Mouse (Mus musculus) neutrophil, adult 5-6 weeks (primary cell): ENCODE results near the gene Nr3c2. TPM values are rescaled to one million over a fixed set of nuclear protein-coding genes. Genes with fewer than 3 reads are reported as not detected.

Experiments used
- ATAC-seq: fragments of 151-379, 151-347 bp; 2 replicates; pipeline ENCODE4 v1.8.0; 2017; ENCODE audit warnings: mild to moderate bottlenecking, moderate TSS enrichment; ENCODE audit not compliant: insufficient number of reproducible peaks, poor library complexity, low FRiP score, severe bottlenecking; ENCODE audit errors: extremely low read depth
- total RNA-seq: library from RNA; stranded (forward); fragments of 200-1000 nt; gene quantifications from 2 replicates; pipeline ENCODE4 v1.2.3, GENCODE M21; 2017

The Nr3c2 gene
- total RNA-seq, 1 experiment from 2014 or later: 3.4 TPM

DNA sequence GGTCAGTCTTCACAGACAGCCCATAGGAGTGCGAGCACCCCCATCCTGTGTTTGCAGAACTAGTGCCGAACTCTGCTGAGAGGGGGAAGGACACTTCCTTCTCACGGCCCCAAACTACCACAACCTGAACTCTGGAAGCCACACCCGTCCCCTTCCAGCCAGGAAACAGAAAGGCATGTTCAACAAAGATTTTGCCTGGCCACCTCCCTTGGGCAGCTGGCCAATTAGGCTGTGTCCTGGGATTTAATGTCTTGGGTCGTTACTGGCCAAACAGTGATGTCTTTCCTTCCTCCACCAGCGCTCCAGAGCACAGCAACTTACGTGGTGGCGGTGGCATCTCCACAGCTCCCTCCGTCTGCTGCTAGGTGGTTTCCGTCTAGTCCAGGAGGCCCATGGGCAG lies 377.6 kb downstream of the Nr3c2 start:
- ATAC-seq: no peak

DNA sequence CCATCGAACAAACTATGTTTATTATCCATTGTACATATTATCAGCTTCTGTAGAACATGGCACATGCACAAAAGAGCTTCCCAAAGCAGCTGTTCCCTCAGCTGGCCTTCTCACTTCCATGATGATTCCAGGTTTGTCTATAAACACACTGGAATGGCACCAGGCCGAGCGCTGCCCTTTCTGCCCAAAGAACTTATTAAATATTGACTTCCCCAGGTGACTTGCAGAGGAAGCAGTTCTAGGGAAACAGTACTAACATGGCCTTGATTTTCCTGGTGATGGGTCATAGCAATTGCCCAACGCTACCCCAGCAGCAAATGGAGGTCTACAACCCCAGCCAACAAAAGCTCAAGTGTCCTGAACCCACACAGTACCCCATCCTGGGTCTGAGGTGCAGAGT lies 379.0 kb downstream of the Nr3c2 start:
- no peak for ATAC-seq

DNA sequence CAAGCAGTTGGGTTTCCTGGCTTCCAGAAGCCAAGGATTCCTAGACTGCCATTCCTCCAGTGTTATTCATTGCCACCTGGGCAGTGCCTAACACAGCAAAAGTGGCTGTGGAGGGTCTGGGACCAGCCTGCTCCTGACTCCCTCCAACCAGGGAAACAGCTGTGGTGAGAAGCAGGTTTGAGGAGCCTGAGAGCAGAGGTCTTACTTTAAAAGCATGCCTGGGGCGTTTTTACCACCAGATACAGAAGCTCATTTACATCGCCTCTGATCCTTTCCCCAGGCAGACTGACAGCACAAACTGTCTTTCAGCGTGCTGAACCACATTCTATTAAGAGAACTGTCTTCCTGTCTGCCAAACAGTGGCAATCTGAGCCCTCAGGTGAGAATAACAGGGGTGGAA lies 380.7 kb downstream of the Nr3c2 start:
- no peak for ATAC-seq

DNA sequence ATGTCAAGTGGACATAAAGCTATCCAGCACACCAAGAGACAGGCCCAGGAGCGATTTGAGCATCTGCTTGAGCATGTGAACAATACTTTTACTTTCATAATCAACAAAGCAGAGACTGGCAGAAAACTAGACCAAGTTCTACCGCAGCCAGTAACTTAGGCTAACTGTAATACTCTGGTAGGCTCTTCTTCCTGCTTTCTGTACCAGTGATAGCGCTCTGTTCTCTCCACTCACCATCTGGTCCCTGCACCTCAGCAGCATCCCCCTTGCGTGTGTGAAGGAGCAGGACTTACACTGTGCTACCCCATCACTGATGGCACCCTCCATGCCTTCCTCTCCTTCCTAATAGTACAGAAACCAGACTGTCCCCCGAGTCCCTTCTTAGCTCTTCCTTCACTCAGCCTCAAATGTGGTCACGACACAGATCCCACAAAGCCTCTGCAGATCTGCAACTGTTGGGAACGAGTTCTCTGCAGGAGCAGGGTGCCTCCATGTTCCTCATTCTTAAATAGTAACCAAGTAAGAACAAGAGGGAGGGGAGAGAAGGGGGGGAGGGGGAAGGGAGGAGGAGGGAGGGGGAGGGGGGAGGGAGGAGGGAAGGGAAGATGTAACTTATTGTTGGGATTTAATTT lies 383.5 kb downstream of the Nr3c2 start:
- ATAC-seq: no peak

DNA sequence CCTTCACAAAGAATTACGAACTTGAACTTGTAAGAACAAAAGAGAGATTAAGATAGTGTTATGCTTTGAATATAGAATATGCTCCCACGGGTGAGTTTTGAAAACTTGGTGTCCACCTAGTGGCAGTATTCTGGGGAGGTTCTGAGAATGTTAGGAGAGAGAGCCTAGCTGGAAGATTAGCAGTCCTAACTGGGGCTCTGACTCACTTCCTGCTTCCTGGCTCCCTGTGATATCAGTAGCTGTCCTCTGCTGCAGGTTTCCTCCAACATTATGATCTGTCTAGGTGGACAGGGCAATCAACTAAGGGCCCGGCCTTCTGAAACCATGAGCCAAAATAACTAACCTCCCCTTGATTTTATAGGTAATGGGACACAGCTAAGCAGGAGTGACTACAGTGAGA lies 385.2 kb downstream of the Nr3c2 start:
- no peak for ATAC-seq

DNA sequence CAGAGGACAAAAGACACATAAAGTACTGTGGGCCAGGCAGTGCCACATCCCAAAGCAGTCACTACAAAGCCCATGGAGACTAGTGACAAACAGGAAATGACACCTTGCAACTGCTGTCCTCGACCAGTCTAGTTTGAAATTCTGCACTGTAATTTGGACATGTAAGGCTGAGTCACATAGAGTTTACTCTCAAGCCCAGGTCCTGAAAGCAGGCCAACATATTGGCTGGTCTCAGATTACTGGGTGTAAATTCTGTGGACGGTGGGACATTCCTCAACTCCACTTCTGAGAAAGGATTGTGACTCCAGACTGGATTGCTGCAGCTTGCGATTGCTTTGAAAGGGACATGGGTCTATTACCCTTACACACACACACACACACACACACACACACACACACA lies 388.8 kb downstream of the Nr3c2 start:
- ATAC-seq: no peak

DNA sequence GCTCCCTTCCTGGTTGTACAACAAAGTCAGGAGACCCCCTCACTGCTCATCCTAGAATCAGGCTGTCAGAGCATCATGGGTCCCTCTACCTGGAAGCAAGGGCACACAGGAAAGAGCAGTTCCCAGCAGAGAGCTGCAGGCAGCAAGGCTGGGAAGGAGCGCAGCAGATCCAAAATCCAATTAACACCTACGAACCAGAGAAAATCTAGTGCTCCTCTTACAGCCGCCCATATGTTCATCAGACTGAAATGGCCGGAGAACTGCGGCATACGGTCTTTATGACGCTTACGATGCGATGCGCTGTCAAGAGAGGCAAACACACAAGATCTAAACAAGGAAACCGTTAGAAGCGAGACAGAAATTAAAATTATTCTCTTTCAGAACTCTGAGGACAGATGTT lies 389.2 kb downstream of the Nr3c2 start:
- no peak for ATAC-seq

DNA sequence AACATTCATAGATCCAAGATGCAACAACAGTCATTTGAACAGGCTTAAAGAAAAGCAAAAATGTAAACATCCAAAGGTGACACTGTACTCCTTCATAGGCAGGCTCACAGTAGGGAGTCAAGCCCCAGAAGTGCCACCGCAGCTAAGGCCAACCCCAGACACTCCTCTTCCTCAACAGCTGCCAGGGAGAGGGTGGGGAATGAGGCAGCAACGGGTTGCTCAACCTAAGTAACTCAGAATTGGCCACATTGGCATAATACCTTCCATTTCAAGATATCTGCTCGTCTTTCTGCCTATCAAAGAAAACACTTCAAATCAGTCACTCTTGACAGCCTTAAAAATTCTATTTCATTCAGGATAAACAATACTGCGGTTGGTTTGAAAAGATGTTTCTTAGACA lies 392.9 kb downstream of the Nr3c2 start:
- no peak for ATAC-seq

DNA sequence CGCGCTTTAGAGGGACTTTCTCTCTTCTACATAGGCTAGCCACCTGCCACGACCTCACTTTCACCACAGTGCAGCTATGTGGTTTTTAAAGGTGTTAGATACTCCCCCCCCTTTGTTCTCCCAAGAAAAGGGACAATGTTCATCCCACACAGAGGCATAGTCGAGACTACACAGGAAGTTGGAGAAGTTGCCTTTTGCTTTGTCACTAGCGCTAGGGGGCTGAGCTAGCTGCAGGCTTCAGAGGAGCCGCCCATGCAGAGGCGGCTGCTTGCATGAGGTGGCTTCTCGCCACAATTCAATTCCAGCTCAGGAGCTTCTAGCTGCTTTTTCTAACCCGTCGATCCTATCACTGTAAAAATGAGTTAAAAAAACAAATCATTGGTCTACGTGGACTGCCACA lies 393.4 kb downstream of the Nr3c2 start:
- no peak for ATAC-seq

DNA sequence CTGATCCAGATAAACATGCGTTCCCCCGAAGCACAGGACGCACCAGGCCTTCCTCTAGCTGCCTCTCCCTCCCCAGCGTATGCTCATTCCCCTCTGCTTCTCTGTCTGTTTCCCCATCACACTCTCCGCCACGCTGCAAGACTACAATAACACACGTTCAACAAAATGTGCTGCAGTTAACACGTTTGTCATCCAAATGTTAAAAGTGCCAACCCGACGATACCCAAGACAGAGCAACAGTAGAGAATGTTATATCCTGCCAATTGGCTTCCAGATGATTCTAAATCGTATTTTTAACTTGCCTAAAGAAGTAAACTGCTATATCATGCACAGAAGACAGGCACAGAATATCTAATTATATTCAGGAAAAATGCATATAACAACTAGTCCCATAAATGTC lies 395.4 kb downstream of the Nr3c2 start:
- no peak for ATAC-seq
